ENCODE assay signal across 8 mouse cellular contexts in genomic region chr17:12265969-12266925, GRCm38 (mm10). TPM values are rescaled to one million over a fixed set of nuclear protein-coding genes. Genes with fewer than 3 reads are reported as not detected.
A peak's percentile ranks its signal among the peaks of the same experiment; 100 is the strongest.
DNase-seq lines count a peak whose midpoint lies in the region; ATAC-seq and TF ChIP-seq lines count a peak whose summit lies in the region.

No protein-coding gene starts in this region.

- H3K9me3 ChIP-seq in forebrain, embryonic 14.5 days (replicated peaks; ENCODE audit: control insufficient read depth, low read length) = no peaks in the 10 kb centered on the region
- H3K9me3 ChIP-seq in liver, embryonic 16.5 days (replicated peaks; ENCODE audit: control insufficient read depth, low read length) = no peaks in the 10 kb centered on the region
- no peaks in the 10 kb centered on the region for H3K9me3 ChIP-seq in neural tube, embryonic 15.5 days (replicated peaks)

- peak in 1 of 2 experiments; percentile 39 for DNase-seq in cerebellum, adult 2 months
- DNase-seq in forebrain, embryonic 14.5 days (ENCODE audit: low spot score) = peak; percentile 51
- DNase-seq in heart, postnatal 14 days = peak; percentile 40 to 50
- DNase-seq in layer of hippocampus, adult 11-12 months (ENCODE audit: low spot score) = peak; percentile 72

- peaks cover 19% of the 10 kb centered on the region for H3K36me3 ChIP-seq in forebrain, embryonic 14.5 days (ENCODE audit: control insufficient read depth, insufficient read depth, low read length)
- peaks cover 6% of the 10 kb centered on the region for H3K36me3 ChIP-seq in liver, embryonic 16.5 days (ENCODE audit: control insufficient read depth, insufficient read depth)
- H3K36me3 ChIP-seq in neural tube, embryonic 15.5 days = peaks cover 34% of the 10 kb centered on the region

- TF ChIP-seq CTCF in cerebellum, adult 2 months (IDR thresholded peaks at IDR 0.05; ENCODE audit: borderline replicate concordance, insufficient read depth, low read depth, low read length) = peak; percentile 50; the same call in 1 of the 2 replicates

- H3K9ac ChIP-seq in forebrain, embryonic 14.5 days (ENCODE audit: low read length) = no peak overlapping the region
- no peak overlapping the region for H3K9ac ChIP-seq in liver, embryonic 16.5 days (ENCODE audit: low read depth, low read length)
- no peak overlapping the region for H3K9ac ChIP-seq in neural tube, embryonic 15.5 days (replicated peaks)

- ATAC-seq in cerebellum, adult (ENCODE audit: insufficient number of reproducible peaks, low FRiP score, low TSS enrichment) = no peak
- ATAC-seq in forebrain, embryonic 14.5 days = peak; percentile 65
- peak; percentile 41; the same call in 1 of the 2 replicates for ATAC-seq in liver, embryonic 16.5 days (ENCODE audit: low read depth)
- peak; percentile 81 for ATAC-seq in neural tube, embryonic 15.5 days (ENCODE audit: low FRiP score)
- ATAC-seq in CD4-positive, CD25-positive, alpha-beta regulatory T cell, adult 4 months = no peak

- H3K27ac ChIP-seq in cerebellum, adult 2 months (ENCODE audit: insufficient read depth, low read length) = no peak overlapping the region
- 0 out of 2 replicates have a peak overlapping the region, but pooled peaks have one; percentile 9 for H3K27ac ChIP-seq in forebrain, embryonic 14.5 days (ENCODE audit: low read depth, low read length)
- H3K27ac ChIP-seq in liver, embryonic 16.5 days (ENCODE audit: low read length) = no peak overlapping the region
- H3K27ac ChIP-seq in neural tube, embryonic 15.5 days (replicated peaks) = peak overlapping the region; percentile 65; the same call in 1 of the 2 replicates

- H3K4me1 ChIP-seq in cerebellum, adult 2 months (ENCODE audit: control insufficient read depth, insufficient read depth, low read length) = peaks cover 26% of the 10 kb centered on the region
- H3K4me1 ChIP-seq in forebrain, embryonic 14.5 days (ENCODE audit: control insufficient read depth, insufficient read depth, low read length) = no peaks in the 10 kb centered on the region; the same call in 1 of the 2 replicates
- H3K4me1 ChIP-seq in liver, embryonic 16.5 days (ENCODE audit: control insufficient read depth, low read depth, low read length) = no peaks in the 10 kb centered on the region; the same call in 1 of the 2 replicates
- peaks cover 35% of the 10 kb centered on the region for H3K4me1 ChIP-seq in neural tube, embryonic 15.5 days

- intact Hi-C loops in heart, postnatal 14 days (cut with DNase I) = loop anchor here (2.0 to 5.0 kb wide), 2 partner anchors 36 to 105 kb away; no protein-coding TSS in a partner anchor

- 45% methylated on average over 21 of the region's 21 CpGs for WGBS in cerebellum, adult 2 months
- 70% methylated on average over 21 of the region's 21 CpGs for WGBS in forebrain, embryonic 14.5 days
- WGBS in liver, embryonic 16.5 days (ENCODE audit: insufficient replicate concordance) = 73% methylated on average over 21 of the region's 21 CpGs
- 45% methylated on average over 21 of the region's 21 CpGs for WGBS in neural tube, embryonic 15.5 days

- H3K27me3 ChIP-seq in cerebellum, adult 2 months (ENCODE audit: control insufficient read depth, insufficient read depth, low read length) = no peaks in the 10 kb centered on the region
- no peaks in the 10 kb centered on the region for H3K27me3 ChIP-seq in forebrain, embryonic 14.5 days (replicated peaks; ENCODE audit: control insufficient read depth, insufficient read depth, low read length)
- H3K27me3 ChIP-seq in liver, embryonic 16.5 days (ENCODE audit: control insufficient read depth, insufficient read depth, low read depth, low read length) = no peaks in the 10 kb centered on the region
- H3K27me3 ChIP-seq in neural tube, embryonic 15.5 days (replicated peaks) = no peaks in the 10 kb centered on the region

- TF ChIP-seq POLR2A in cerebellum, adult 2 months (IDR thresholded peaks at IDR 0.05; ENCODE audit: borderline replicate concordance, insufficient read depth, low read length) = no peak

- no peak overlapping the region for H3K4me3 ChIP-seq in cerebellum, adult 2 months (replicated peaks; ENCODE audit: insufficient read depth, low read depth, low read length)
- H3K4me3 ChIP-seq in forebrain, embryonic 14.5 days (ENCODE audit: low read depth, low read length) = no peak overlapping the region
- no peak overlapping the region for H3K4me3 ChIP-seq in liver, embryonic 16.5 days (ENCODE audit: low read depth, low read length)
- H3K4me3 ChIP-seq in neural tube, embryonic 15.5 days (replicated peaks) = no peak overlapping the region

- no peak overlapping the region for H3K4me2 ChIP-seq in forebrain, embryonic 14.5 days (ENCODE audit: low read length)
- no peak overlapping the region for H3K4me2 ChIP-seq in liver, embryonic 16.5 days (ENCODE audit: low read depth, low read length)
- peak overlapping the region; percentile 13; the same call in 1 of the 2 replicates for H3K4me2 ChIP-seq in neural tube, embryonic 15.5 days

RNA-seq across cellular contexts. Expression of gene Map3k4, which starts 52.3 kb away (rescaled TPM):
- 32.2 and 33.4 TPM in 2 replicates for polyA plus RNA-seq in cerebellum, adult 2 months (2012; rRNA removed)
- polyA plus RNA-seq in forebrain, embryonic 14.5 days (2014; fragmentation: Nextera tagmentation; extraction: Ambion mirVana) = 25.3 and 29.2 TPM in 2 replicates
- 10 to 100 TPM; 36.5 to 37.5 TPM for total RNA-seq in heart, postnatal 14 days (2021)
- polyA plus RNA-seq in liver, embryonic 16.5 days (2015; fragmentation: Nextera tagmentation; extraction: Ambion mirVana) = 9.5 and 9.9 TPM in 2 replicates
- polyA plus RNA-seq in neural tube, embryonic 15.5 days (2015; fragmentation: Nextera tagmentation; extraction: Ambion mirVana) = 36.4 and 37.1 TPM in 2 replicates
- 10 to 100 TPM; 12.9 to 13.4 TPM for polyA plus RNA-seq in CD4-positive, CD25-positive, alpha-beta regulatory T cell, adult 4 months (2017; shearing (Covaris generic))

Comparison
In these comparisons a context has a peak if more than half of its experiments do, and no peak if none do; other contexts are left out.
1. H3K27ac ChIP-seq: peak in forebrain, embryonic 14.5 days (single experiment) and neural tube, embryonic 15.5 days (single experiment); none in cerebellum, adult 2 months (single experiment) and liver, embryonic 16.5 days (single experiment).
2. ATAC-seq: peak in forebrain, embryonic 14.5 days (single experiment), liver, embryonic 16.5 days (single experiment) and neural tube, embryonic 15.5 days (single experiment); none in cerebellum, adult (single experiment) and CD4-positive, CD25-positive, alpha-beta regulatory T cell, adult 4 months (single experiment).